Mouse (Mus musculus) adrenal gland (tissue): ENCODE results near the gene Cenpu.
"Not testable (repeated sequence)": the region's sequence is repeated elsewhere in the genome, so short reads cannot be mapped to it uniquely, and the experiment has no call there.

ENCODE experiments used
- intact Hi-C: fragments of 180-260 bp; cut with DNase I; formaldehyde crosslinking; loops from one replicate; pipeline ENCODE4 v1.15.1; 2025

Gene Cenpu

GRCm38 (mm10) chr8:46547245-46547644 is 4.6 kb upstream of the Cenpu start:
- intact Hi-C loops: loop anchor here (2.0 kb wide), 2 partner anchors 236 to 306 kb away; no protein-coding TSS in a partner anchor

- intact Hi-C loops: no loop called here
These were observed 1.8 kb upstream of the Cenpu start for GRCm38 (mm10) chr8:46550058-46550457.

DNA sequence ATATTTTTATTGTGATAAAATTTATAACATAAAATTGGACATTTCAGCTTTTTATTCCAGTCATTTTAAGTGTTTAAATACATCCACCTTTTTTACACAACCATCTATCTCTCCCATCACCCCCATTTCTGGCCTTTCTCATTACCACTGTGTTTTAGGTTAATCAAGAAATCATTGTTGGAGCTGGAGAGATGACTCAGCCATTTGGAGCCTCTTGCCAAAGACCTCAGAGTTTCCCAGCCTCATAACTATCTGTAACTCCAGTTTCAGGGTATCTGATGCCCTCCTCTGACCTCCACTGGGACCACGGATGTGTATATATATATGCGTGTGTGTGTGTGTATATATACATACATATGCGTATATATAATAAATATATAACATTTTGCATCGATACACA is 799 bp upstream of the Cenpu start:
- intact Hi-C loops: no loop called here

GRCm38 (mm10) chr8:46552441-46552765 is 575 bp downstream of the Cenpu start:
- intact Hi-C loops: no loop called here

DNA sequence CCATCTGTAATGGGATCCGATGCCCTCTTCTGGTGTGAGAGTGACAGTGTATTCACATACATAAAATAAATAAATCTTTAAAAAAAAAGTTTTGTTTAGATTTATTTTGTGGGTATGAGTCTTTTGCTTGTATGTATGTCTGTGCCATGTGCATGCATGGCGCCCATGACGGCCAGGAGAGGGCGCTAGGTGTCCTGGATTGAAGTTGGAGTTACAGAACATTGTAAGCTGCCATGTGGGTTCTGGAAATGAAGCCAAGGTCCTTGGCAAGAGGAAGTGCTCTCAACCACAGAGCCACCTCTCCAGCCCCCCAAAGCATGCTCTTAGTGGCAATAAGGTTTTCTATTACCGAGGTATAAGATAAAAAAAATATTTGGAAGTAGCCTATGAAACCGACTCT is 7.6 kb downstream of the Cenpu start:
- intact Hi-C loops: no loop called here

GRCm38 (mm10) chr8:46562333-46562732 is 10.5 kb downstream of the Cenpu start:
- intact Hi-C loops: loop anchor here (5.0 kb wide), 1 partner anchor 390 kb away; no protein-coding TSS in a partner anchor

- intact Hi-C loops: no loop called here
These were observed 15.2 kb downstream of the Cenpu start for GRCm38 (mm10) chr8:46566914-46567529.

DNA sequence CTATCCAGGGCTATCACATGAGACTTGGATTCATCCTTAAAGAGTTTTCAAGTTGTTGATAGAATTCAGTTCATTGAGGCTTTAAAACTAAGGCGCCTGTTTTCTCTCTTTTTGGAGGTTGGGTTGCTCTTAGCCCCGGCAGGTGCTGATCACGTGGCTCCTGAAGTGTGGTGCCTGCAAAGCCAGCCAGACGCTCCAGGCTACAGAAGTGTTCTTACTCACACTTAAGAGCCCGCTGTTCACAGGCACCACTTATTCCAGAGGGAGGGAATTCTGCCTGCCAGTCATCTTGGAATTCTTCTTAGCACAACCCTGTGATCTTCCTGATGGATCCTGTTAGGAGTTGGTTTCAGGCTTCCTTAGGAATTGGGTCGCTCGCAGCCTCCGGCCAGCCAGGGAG is 16.1 kb downstream of the Cenpu start:
- intact Hi-C loops: no loop called here

DNA sequence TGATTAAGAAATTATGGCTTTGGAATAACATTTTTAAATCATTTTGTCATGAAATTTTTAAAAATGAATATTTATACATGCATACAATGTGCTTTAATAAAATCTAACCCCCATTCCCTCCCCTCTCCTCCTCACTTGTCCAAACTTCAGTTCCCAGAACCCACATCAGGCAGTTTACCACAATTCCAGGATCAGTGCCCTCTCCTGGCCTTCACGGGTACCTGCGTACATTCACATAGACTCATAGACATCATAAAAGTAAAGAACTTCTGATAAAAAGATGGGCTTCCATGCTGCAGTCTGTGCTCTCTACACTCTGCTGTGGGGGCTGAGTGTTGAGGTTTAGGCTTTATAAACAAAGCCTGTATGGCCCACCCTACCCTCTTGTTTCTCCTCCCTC is 17.1 kb downstream of the Cenpu start:
- intact Hi-C loops: no loop called here

- intact Hi-C loops: no loop called here
These were observed 18.0 kb downstream of the Cenpu start for GRCm38 (mm10) chr8:46569659-46570441.

DNA sequence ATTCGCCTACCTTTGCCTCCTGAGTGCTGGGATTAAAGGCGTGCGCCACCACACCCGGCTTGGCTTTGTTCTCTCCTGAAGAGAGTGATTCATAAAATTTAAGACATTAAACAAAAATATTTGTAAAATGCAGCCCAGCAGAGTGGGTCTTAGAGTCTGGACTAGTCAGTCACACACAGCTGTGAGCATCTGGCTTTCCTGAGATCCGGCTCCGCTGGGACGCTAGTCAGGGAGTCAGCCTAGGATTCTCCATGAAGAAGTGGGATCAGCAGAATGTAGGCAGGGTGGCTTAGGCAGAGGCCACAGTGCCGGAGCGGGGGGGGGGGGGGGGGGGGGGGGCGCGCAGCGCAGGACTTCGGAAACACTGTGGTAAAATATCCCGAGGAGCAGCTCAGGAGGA is 18.8 kb downstream of the Cenpu start:
- intact Hi-C loops: no loop called here

GRCm38 (mm10) chr8:46573446-46573845 is 21.6 kb downstream of the Cenpu start:
- intact Hi-C loops: no loop called here

DNA sequence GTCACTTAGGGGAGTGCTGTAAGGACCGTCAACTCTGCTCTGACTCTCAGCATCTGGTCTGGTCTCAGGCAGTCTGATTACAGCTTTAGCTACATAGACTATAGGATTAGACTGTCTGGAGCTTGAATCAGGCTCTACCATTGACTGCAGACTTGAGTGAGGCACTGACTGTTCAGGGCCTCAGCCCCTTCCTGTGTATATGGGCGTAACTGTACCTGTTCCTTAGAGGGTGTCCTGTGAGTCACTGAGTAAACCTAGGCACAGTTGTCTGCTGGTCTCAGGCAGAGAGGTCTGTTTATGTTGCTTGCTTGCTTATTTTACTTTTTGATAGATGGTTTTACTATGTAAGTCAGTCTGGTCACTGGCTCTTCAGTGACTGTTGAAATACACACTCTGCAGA is 22.1 kb downstream of the Cenpu start:
- intact Hi-C loops: no loop called here

DNA sequence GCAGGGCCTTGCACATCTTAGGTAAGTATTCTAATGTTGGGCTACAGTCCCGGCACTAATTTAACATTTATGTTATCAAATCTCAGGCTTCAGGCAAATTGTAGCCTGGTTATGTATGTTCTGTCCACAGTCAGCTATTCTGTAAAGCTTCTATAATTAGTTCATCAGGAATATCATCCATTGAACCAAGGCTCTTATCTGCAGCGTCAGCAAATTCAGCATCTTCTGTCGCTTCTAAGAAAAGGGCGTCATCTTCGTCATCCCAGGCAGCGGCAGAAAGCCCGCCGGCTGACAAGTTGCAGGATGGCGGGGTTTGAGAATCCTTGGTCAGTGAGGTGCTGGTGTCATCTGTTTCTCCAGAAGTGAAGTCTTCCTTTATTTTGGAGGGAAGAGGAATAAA is 27.0 kb downstream of the Cenpu start:
- intact Hi-C loops: no loop called here

DNA sequence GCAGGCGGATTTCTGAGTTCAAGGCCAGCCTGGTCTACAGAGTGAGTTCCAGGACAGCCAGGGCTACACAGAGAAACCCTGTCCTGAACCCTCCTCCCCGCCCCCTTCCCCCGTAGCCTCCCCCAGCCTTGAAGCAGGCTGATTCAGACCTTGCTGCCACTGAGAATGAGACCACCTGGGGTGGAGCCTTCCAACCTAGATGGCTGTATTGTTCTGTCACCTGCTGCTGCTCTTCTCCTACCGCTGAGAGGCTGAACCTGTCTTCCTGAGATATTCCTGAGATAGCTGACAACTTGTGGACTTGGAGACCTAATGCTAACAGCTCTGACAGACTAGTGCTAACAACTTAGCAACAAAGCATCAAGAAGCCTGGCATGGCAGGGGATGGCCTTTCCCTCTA is 32.5 kb downstream of the Cenpu start:
- intact Hi-C loops: not testable (repeated sequence)

- intact Hi-C loops: no loop called here
These were observed 33.7 kb downstream of the Cenpu start for GRCm38 (mm10) chr8:46585576-46585975.

DNA sequence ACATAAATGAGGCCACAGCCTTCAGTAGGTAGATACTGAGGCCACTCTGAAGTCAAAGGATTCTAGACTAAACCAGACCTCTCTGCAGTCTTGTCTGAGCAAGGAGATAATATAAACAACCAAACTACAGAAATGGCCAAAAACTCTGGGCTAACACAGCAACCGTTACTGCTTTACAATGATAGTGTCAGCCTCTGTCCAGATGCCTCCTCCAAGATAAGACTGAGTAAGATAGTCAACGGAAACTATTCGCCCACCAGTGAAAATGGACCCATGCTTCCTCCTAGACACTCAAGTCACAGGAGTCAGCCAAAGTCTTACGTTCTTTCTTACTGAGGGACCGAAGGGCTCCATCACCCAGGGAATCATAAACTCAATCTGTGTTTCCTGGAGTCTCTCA is 36.1 kb downstream of the Cenpu start:
- intact Hi-C loops: no loop called here

GRCm38 (mm10) chr8:46588663-46589062 is 36.8 kb downstream of the Cenpu start:
- intact Hi-C loops: no loop called here

GRCm38 (mm10) chr8:46593067-46593466 is 41.2 kb downstream of the Cenpu start:
- intact Hi-C loops: no loop called here

DNA sequence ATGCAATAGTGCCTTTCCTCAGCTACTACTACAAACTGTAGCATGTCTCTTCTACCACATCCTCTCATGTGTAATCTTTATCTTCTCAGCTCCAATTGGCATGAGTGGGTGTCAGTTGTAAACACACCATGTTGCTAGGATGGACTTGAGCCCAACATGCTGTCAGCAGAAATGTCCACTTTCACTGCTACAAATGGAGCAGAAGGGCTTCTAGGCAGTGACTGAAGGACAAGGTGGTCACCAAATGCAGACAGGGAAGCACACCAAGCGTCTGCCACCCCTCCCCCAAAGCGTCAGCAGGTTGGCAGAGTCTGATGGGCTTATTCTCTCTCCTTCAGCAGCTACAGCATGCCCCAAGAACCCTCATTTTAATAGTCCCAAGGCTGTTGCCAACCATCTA is 41.9 kb downstream of the Cenpu start:
- intact Hi-C loops: no loop called here

GRCm38 (mm10) chr8:46595593-46595992 is 43.8 kb downstream of the Cenpu start:
- intact Hi-C loops: no loop called here

- intact Hi-C loops: no loop called here
These were observed 44.7 kb downstream of the Cenpu start for GRCm38 (mm10) chr8:46596530-46596929.

GRCm38 (mm10) chr8:46597411-46597810 is 45.6 kb downstream of the Cenpu start:
- intact Hi-C loops: no loop called here
